Mouse (Mus musculus): ENCODE data around the gene Nt5c1a.

Gene Nt5c1a

DNA sequence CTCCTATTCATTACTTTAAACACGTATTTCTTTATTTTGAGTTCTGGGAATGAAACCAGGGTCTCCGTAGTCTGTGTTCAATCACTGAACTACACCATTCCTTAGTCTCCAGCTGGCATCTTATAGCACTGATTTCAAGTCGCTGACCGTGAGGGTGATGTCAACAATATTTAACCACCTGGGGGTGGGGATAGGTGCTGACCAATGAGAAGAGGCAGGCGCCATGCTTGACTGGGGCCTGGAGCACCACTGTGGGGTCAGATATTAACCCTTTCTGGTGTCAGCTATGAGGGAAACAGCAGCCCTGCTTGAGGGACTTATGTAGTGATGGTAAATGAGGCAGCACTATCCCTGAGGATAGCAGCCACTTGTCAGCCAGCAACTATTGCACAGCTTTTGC lies 10.1 kb downstream of the Nt5c1a start:
- DNase-seq (ENCODE audit: low read depth, low spot score), result no peak

DNA sequence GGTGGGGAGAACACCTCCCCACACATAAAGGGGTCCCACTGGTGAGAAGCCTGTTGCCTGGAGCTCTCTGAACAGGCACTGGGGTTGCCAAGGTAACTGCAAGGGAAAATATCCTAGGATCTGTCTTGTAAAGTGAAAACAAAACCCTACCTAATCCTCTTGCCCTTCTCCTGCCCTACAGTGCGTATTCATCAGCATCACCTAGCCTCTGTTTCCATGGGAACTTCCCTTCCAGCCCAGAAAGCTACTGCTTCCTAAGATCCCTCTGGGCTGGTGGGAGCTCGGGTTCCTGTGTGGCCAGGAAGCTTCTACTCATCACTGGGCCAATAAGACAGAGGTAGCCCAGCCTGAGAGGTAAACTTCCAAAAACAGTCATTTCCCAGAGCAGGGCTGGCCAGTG lies 11.0 kb downstream of the Nt5c1a start:
- DNase-seq (ENCODE audit: low read depth, low spot score), result no peak

DNA sequence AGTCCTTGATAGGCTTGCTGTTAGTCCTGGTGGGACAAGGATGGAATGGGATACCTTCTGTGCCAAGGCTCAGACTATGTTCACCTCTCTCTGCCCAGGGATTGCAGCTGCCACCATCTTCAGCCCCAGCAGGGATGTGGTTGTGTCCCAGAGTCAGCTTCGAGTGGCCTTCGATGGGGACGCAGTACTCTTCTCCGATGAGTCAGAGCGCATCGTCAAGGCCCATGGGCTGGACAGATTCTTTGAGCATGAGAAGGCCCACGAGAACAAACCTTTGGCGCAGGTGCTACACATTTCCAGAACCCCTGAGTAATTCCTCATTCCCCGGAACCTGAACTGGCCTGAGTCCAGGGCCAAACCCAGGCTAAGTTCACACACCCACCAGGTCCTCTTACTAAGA lies 12.7 kb downstream of the Nt5c1a start:
- no peak for DNase-seq (ENCODE audit: low read depth, low spot score)

DNA sequence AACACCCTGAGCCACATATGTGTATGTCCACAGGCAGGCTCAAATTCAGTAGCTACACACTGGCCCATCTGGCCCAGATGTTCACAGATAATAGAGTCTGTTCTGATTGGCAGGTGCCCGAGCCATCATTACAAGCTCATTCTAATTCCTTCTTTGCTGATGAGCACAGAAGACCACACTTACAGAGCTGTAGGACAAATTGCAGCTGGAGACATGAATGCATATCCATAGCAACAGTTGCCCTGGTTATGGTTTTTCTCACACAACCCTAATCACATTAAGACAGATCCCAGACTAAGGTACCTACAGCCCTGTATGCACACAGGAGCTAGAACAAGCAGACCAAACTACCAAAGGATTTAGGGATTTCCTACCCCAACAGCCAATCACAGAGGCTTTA lies 14.1 kb downstream of the Nt5c1a start:
- DNase-seq (ENCODE audit: low read depth, low spot score), result no peak

DNA sequence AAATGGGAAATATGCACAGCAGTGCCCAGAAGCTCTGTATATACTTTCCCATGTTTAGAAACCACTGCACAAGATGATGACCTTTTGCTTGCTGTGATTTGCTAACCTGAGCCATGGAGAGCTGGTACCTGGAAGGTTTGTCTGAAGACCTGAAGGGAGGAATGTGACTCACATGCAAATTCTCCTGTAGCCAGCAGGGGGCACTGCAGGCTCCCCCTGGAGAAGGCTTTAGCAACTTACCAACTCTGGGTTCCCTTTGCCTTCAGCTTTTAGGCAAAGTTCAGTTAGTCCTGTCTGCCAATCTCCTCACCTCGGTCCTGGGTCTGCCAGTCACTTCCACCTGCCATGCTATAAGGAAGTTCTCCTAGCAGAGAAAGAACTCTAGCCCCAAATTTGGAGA lies 15.5 kb downstream of the Nt5c1a start:
- peak; percentile 63 for DNase-seq (ENCODE audit: low read depth, low spot score)

DNA sequence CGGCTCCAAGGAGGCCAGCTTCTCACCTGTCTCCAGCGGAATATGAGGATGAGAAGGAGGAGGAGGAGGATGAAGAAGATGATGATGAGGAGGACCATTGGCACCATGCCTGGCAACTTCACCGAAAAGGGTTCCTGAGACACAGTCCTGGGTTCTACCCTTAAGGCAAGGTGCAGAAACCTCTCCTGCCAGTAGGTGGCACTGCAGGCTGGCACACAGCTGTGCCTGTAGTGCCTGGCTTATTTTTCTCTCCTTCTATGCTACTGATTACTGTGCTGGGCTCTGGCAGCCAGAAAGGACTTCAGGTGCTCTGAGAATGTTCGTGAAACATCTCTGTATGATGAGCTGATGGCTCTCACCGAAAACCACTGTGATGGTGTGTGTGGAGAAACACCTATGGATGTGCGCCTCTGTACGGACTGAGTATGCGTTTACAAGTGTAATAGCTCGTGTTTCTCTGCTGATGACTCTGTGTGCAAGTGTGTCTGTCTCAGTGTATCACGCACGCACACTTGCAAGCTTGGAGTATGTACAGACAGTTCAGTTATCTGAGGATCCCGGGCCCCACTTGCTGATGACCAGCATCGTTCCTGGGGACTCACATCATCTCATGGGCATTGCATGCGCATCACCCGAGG lies 18.5 kb downstream of the Nt5c1a start:
- DNase-seq (ENCODE audit: low read depth, low spot score), result peak; percentile 68

DNA sequence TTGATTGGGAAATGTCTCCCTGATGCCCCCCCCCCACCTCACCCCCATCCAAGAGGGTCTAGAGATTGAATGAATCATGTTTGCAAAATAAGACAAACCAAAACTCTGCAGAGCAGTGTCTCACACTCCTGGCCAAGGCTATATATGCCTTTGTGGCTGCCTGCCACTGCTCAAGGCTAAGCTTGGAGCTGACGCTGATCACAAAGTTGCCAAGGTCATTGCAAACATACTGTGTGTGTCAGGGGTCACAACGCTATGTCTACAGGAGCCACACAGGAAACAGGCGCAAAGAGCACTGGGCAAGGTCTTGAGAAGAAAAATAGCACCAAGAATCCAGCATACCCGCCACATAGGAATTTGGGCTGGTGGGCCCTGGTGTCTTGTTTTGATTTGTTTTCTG lies 19.3 kb downstream of the Nt5c1a start:
- no peak for DNase-seq (ENCODE audit: low read depth, low spot score)

DNA sequence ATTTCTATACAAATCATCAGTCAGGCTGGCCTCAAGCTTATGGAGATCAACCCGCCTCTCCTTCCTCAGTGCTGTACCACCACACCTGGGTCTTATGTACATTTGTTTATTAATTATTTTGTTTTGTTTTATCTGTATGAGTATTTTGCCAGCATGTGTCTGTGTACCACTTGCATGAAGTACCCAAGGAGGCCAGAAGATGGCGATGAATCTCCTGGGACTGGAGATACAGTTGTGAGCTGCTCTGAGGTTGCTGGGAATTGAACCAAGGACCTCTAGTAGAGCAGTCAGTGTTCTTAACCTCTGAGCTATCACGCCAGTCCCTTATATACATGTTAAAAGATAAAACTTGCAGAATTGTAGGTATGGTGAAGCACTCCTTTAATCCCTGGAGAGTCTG lies 22.0 kb downstream of the Nt5c1a start:
- peak; percentile 46 for DNase-seq (ENCODE audit: low read depth, low spot score)

DNA sequence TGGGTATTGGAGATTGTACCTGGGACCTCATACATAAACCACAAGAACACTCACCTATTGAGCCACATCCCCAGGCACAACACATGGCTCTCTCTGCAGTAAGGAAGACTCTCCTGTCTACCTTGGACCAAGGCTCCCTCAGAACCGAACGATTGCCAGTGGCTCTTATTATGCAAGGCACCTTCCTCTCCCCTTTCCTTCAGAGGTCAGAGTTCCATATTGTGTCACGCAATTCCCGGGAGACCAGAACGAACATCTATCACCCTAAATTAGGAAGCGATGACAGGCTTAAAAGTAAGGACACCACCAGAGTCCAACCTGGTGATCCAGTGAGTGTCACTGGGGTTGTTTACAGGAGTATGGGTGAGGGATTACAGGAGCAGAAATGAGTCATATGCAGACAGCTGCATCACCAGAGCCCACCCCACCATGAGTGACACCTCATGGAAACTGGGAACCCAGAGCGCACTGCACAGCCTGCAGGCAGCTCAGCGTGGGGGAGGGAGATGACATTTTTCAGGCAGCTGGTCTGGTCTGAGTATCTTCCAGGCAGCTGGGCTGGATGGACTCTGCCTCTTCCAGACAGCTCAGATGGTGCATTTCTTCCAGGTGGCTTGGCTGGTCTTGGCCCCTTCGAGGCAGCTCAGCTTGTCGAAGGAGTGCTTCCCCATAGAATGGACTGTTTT lies 24.6 kb downstream of the Nt5c1a start:
- DNase-seq (ENCODE audit: low read depth, low spot score), result no peak

DNA sequence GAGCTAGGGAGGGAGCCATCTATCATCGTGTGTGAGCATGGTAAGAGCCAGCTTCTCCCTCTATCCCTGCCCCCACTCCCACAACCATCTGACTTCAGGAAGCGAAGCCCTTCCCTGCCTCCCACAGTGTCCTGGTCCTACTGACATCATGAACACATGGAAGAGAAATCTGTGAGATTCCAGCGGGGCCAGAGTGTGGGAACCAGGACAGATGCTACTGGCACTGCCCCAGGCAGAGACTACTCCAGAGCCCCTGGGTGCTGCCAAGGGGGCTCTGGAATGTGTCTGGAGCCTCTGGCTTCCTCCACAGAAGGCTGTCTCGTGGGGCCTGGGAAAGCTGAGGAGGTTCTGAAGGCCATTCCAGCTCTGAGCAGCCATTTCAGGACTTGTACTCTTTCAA lies 26.4 kb downstream of the Nt5c1a start:
- DNase-seq (ENCODE audit: low read depth, low spot score), result no peak

DNA sequence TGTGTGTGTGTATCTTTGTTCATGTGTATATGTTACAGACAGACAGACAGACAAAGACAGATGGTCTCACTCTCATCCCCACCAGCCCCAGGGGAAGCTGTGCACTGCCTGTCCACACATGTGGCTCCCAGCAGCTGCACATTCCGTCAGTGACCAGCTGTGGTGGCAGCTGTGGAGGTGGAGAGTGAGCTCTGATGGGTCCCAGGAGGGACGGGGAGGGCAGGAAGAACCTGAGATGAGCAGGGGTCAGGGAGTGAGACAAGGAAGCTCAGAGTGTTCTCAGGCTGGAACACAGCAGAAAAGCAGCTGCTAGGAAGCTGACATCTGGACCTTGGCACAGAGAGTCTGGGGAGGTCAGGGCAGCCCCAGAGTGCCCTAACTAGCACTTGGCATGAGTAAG lies 27.0 kb downstream of the Nt5c1a start:
- DNase-seq (ENCODE audit: low read depth, low spot score), result no peak

DNA sequence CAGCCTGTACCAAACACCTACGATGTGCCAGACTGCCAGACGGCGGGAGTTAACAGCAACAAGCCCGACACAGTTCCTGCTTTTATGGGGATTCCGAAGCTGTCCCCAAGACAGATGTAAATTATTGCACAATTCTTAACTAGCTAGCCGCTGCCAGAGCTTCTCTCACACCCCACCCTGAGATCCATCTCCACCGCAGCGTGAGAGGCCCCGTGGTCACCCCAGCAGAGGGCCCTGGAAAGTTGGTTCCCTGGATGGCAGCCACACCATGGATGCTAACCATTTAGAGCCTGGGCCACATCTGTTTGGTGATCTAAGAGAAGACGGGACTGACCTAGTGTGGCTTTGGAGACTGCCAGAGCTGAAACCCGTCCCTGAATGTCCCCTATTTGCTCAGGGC lies 27.9 kb downstream of the Nt5c1a start:
- no peak for DNase-seq (ENCODE audit: low read depth, low spot score)

DNA sequence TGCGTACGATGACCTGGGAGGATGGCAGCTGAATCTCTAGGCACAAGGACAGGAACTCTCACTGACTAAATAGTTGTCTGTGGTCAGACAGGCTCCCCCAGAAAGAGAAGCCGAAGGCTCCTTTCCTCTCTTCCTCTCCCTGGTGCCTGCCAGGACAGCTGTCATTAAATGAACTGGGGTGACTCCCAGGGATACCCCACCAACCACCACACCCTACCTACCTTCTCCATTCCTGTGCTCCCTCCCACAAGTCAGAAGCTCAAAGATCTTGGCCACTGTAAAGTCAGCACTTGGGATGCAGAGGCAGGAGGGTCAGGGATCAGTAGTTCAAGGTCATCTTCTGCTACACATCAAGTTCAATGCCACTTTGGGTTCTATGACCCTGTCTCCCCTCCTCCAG lies 31.5 kb downstream of the Nt5c1a start:
- DNase-seq (ENCODE audit: low read depth, low spot score), result no peak

DNA sequence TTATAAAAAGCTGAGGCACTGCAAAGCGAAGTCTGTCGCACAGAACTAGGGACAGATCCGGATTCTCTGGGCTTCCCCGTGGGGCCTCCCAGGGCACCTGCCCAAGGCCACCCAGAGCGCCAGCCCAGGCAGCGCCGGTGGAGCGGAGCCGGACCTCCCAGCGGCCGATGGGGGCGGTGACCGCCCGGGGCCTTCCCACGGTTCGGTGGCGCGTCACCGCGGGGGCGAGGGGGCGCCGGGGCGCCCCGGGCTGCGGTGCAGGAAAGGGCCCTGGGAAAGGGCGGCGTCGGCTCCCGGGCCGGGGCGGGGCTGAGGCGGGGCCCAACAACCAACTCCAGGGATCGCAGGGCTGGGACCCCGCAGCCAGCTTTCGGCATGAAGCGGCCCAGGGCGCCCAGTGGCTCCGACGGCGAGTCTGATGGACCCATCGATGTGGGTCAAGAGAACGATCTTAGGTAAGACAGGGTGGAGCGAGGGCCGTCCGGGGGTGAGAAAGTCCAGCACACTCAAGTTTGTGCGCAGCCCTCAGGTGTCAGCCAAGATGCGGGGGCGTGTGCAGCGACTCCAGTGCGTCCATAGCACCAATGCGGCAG lies 32.3 kb downstream of the Nt5c1a start, which contains the start of gene Heyl:
Heyl (plus strand) TSS at position 65 of the 593 bp plus-strand sequence.
- DNase-seq (ENCODE audit: low read depth, low spot score), result peak; percentile 25

DNA sequence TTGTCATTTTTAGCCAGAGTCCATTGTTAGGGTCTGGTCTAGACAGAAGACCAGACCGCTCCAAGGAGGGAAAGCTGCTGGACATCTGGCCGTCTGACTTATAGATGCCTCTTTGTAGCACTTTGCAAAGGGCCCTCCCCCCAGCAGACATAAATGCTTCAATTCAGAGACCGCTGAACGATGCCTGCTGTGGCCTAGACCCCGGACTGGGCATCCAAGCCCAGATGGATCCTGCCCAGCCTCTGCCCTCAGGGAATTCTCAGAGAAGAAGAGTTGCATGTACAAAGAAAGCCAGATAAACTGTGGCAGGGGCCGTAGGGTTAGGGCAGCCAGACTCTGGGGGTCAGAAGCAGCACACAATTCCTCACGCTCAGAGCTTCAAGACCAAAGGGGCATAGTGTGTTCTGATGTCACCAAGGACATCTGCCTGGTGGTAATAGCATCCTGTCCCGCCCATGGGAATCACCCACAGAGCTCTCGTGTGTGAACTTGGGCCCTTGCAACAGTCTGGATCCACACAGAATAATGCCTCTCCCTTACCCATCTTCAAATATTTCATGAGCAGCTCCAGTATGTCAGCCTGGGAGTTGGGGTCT lies 34.6 kb downstream of the Nt5c1a start:
- DNase-seq (ENCODE audit: low read depth, low spot score), result no peak

DNA sequence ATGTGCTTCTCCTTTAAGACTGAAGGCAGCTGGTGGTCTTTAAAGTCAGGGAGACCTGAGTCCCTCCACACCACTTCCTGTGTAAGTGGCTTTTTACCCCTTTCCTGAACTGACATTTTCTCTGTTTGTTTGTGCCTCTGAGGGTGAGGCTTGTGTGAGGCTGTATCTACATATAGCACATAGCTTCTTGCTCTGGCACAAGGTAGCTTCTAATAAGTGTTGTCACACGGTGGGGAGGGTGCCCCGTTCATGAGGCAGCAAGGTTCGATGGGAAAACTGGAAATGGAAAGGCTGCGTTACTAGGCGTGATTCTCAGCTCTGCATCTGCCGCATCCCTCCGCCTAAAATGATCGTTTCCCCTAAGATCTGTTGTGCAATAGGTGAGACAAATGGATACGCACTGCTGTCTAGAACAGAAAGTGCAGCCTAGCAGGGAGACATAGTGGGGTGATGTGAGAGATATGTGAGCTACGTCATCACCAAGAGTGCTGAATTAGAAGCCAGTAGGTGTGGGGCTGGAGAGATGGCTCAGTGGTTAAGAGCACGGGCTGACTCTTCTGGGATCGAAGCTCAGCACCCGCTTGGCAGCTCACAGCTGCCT lies 35.2 kb downstream of the Nt5c1a start:
- DNase-seq (ENCODE audit: low read depth, low spot score), result peak; percentile 13

DNA sequence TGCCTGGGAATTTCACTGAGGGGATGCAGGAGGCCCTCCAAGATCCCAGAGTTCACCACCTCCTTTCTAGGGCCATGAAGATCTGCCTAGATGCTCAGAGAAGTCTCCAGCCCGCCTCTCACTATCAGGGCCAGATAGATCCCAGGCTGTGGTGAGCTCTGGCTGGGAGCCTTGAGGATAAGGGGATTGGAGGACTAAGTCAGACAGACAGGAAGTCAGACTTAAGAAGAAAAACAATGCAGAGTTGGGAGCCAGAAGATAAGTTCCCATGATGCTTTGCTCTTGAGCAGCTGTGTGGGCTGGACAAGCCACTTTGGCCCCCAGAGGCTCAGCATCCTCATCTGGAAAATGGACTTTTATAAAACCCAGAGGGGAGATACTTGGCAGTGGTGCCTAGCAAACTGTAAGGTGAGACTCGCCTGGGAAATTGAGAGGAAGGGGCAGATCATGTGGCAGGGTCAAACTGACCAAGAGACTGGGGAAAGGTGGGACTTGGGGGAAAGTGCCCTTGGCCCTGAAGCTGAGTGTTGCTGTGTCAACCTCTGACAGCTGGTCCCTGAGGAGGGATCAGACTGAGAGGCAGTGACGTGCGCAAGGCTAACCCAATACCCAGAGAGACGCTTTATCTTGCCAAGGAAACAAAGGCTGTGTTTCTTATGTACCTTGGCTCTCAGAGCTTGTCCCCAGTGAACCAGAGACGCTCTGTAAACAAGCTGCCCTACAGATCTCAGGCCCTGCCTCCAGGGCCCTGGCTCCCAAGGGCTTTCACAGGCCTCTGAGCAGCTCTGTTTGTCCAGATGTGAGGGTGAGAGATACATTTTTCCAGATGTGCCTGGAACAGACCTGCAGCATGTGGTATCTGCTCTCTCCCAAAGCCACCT lies 36.3 kb downstream of the Nt5c1a start:
- DNase-seq (ENCODE audit: low read depth, low spot score), result no peak

DNA sequence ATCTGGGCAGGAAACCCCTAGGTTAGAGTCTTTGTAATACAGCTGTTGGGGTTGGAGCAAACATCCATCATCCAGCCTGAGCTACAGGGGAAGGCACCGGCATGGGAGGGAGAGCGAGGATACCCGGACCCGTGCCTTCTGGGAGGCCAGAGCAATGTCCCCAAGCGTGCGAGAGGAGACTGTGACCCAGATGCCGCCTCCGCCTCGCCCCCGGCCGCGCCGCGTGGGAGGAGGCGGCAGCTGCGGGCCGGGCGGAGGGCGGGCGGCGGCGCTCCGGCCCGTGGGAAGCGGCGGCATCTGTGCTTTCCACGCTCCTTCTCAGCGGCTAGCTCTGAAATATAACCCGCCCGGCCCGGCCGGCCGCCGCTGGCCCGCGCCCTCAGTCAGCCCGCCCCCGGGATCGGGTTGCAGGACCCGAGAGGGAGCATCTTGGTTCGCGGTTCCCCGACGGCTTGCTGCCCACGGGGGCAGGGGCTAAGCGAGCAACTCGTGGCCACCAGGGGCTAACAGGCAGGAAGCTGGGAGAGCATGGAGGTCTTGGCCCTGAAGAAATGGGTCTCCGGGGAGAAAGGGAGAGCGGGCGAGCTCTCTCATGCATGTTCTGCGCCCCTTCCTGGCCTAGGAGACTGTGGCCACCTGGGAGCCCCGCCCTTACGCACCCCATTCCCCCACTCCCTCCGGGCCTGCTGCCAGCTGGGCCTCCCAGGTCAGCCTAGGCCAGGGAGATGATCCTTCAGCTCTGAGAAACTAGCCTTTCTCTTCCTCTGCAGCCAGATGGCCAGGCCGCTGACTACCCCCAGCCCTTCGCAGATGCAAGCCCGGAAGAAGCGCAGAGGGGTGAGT lies 38.3 kb downstream of the Nt5c1a start:
- no peak for DNase-seq (ENCODE audit: low read depth, low spot score)

DNA sequence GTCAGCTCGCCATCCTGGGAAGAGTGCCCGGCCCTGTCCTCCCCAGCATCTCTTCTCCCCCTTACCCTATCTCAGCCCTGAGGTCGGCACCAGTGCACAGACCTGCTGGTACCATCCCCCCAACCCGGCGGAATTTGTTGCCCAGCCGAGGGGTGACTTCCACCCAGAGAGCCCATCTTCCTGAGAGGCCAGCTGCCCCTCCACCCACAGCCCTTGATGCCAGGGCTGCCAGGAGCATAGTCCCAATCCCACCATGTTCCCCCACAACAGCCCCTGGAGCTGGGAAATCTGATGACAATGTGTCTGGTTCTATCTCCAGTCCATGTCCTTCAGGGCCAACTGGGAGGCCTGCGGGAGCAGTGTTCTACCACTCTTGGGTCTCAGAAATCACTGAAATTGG lies 44.9 kb downstream of the Nt5c1a start:
- DNase-seq (ENCODE audit: low read depth, low spot score), result no peak

DNA sequence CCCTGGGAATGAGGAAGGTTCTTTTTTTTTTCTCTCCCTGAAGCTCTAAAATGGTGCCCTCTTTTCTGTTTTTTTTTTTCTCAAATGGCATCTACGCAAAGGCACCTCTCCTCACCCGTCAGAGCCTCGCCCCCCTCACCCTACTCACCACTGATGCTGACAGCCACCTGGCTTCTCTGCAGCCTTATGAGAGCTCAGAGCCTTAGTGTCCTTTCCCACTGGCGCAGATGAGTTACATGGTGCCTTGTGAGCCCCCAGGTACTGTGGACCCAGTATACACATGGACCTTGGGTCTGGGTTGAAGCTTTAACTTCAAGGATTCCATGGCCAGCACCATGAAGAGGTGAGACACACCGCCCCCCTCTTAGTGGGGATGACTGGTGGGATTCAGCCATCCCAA lies 45.3 kb downstream of the Nt5c1a start:
- no peak for DNase-seq (ENCODE audit: low read depth, low spot score)
